Mouse (Mus musculus) heart, adult 11 months (tissue): ENCODE data around the gene Pign.

Source experiments
- DNase-seq: peaks from one replicate; pipeline ENCODE4 v3.0.0; 2022

Pign gene

DNA sequence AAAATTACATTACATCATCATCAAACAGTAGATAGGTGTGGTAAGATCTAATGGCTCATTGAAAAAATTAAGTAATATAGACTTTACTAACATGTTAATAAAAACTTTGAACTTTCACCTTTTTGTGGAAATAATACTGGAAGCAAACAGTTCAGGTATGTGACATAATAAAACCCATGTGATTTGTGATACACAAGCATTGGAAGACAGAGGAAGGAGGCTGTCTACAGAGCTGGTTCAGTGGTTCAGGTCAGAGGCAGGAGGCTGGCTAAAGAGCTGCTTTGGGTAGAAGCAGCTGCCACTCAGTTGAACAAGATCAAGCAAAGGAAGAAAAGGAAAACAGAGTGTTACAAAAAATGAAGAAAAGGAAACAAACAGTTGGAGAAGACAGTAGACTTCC, 107.4 kb downstream of the Pign start:
- DNase-seq = no peak

DNA sequence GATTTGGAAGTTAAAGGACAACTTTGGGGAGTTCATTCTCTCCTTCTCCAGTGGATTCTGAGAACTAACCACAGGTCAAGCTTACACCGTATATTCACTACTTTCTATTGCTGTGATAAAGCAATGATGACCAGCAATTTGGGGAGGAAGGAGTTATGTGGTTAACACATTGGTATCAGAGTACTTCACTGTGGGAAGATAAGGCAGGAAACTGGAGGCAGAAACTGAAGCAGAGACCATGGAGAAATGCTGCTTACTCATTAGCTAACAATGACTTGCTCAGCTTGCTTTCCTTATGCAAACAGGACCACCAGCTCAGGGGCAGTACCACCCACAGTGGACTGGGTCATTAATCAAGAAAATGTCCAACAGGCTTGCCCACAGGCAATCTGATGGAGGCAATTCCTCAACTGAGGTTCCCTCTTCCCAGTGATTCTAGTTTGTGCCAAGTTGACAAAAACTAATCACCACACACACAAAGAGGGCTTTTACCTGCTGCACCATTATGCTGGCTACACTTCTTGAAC, 108.2 kb downstream of the Pign start:
- DNase-seq = no peak

DNA sequence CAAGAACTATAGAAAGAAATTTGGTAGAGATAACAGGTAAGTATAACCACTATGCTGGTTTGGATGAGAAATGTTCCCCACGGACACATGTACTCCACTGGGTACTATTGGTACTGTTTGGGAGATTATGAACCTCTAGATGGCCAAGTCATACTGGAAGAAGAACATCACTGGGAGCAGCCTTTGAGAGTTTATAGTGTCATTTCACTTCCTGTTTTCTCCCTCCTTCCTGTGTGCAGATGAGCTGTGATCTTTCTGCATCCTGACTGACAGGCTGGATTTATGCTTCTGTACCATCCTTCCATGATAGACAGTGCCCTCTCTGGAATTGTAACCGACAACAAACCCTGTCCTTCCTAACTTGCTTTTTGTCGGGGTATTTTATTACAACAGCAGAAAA, 110.3 kb downstream of the Pign start:
- DNase-seq = no peak

DNA sequence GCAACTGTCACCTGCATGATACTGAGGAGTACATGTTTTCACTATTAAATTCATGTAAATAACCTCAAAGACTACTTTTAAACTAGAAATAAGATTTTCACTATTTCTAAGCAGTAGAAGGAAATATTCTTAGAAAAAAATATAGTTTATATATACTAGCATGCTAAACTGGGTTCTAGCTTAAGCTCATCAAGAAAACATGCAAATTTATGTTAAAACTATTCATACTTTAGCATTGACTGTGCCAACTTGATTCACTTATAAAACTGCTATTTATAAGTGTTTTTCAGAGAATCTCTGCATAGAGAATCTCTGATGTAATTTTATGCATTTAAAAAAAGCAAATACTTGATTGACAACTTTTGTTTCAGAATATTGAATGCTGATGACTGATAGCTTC, 113.3 kb downstream of the Pign start:
- DNase-seq = no peak

DNA sequence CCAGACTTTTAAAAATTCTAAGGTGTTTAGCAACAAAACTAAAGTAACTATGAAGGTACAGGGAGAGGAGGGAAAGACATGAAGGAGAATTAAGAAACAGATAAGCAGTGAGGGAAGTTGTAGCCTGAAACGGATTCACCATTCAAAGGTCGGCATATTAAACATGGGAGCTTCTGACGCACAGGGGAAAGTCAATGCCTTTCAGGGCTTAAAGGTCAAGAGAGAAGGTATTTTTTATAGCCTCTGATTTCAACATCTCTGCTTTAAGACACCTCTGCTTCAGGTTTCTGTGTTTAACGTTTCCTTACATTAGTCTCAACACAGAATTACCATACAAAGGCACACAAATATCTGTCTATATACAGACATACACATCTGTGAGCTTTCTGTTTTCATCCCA, 113.8 kb downstream of the Pign start:
- no peak for DNase-seq

DNA sequence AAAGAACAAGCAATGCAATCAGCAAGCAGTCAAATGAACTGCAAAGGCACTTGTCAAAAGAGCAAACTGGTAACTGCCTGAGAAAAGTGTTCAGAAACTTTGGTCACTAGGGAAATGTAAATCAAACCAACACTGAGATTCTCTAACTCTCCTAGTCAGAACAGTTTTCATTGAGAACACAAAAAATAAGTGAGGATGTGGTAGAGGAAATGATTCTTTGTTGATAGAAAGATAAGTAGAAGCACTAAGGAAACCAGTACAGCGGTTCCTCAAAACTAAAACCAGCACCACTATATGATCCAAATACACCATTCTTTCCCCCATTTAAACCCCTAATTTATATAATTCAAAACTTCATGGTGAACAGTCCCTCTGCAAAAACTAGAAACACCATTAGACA, 120.4 kb downstream of the Pign start:
- DNase-seq = no peak

DNA sequence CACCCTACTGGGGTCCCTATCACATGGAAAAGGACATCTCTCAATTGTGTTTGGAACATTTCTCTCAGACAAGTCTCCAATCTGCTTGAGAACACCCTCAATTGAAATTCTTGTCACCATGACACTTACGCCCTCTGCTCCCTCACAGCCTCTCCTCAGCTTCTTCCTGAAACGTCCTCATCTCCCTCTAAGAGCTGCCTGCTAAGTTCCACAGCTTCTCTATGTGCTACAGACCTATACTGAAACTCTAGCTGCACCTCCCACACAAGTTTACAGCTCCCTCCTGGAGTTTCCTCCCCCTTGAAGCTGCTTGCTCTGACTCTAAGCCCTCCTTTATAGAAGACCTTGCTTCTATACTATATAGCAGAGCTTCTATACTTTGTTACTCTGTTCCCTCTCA, 139.7 kb downstream of the Pign start:
- DNase-seq = no peak

DNA sequence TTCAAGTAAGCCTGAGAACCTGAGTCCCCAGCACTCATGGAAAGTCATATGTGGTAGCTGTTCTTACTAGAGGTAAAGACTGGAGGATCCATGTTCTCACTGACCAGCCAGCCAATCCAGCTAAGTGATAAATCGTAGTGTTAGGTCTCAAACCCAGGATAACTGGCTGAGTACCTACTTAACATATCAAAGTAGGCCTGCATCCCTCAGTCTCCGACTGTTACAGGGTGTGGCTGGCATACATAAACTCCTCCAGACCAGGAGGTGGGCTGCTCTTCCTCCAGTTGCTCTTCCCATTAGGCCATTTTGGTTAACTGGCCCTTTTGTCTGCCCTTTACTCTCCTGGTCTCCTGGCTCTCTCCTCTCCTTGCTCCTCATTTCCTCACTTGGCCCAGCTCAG, 141.2 kb downstream of the Pign start:
- no peak for DNase-seq

DNA sequence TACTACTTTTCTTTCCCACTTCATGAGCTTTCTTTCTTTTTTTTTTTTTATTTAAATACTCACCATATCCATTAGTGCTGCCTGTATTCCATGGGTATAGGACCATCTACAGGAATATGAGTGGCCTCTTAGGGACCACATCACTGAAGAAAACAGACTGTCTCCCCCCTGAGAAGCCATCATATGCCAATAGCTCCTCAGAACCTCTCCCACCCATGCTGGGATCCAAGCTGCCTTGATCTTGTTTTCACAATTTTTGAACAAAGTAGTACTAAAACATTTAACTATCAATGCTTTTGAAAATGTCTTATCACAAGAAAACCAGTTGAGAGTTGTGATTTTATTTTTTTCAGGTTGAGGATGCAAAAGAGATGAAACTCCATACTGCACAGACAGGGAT, 145.4 kb downstream of the Pign start:
- DNase-seq = no peak

DNA sequence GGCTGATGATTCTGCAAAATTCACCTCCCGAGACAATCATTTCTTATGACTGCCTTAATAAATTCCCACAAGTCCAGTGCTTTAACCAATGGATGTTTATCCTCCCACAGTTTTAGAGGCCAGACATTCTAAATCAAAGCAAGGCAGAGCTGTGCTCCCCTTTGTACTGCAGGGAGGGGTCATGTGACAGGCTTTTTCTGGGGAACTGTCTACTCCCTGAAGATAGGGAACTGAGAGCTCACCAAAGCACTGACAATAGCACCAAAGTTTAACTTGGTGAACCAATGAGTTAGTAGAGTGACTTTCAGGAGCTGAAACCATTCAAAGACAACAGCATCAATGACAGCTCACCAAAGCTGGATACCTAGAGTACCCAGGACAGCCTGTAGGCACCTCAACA, 156.4 kb downstream of the Pign start:
- peak; percentile 81 for DNase-seq

DNA sequence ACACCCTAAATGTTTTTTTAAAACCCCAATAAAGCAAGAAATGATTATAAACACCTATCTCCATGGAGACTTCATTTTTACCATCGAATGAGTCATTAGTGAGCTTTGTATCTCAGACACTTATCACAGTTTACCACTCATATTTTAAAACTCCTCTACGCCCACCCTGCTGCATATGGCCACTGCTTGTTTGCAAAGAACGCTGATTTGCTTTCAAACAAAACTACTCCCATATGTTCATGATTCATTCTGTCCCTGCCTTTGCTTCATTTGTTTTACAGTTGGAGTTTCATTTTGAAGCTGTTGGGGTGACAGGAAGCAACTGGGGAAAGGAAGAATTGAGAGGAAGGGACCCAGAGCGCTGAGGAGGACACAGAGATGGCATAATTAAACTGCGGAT, 170.9 kb downstream of the Pign start:
- no peak for DNase-seq

DNA sequence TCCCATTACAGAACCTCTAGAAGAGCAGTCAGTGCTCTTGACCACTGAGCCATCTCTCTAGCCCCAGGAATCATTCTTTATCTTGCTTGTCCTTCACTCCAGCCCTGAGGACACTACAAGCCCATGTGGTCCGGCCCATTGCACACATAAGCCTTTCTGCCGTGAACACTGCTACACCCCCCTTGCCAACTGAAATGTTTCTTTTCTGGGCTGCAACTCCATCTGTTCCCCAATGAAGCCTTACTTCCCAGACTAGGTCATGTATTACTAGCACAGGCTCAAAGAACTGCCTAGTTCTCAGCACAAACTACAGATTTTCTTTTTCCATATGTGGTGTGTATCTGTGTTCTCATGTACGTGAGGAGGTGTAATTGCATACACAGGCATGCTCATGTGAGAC, 174.0 kb downstream of the Pign start:
- DNase-seq = no peak

DNA sequence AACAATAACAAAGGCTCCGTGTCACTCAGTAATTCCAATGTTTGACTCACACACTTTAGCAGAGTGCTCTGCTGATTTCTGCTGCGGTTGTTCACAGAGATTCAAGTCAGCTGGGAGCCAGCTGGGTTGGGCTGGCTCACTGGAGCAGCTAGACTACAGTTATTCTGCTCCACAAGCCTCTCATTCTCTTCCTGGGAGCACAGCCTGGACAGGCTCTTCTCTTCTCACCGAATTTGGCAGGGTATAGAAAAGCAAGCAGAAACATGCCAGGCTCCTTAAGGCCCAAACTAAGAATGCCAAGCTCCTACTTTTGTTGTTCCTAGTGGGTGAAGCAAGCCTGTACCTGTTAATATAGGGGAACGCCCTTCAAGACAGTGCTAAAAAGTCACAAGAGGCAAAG, 176.4 kb downstream of the Pign start:
- DNase-seq = no peak
